Mouse (Mus musculus) T-cell, adult 2 months (primary cell): ENCODE results near the gene Gm9821.
A peak's percentile ranks its signal among the peaks of the same experiment; 100 is the strongest.

ENCODE experiments used
- DNase-seq: peaks from one replicate; pipeline ENCODE4 v3.0.0; 2022; ENCODE audit warnings: low spot score

The Gm9821 gene

DNA sequence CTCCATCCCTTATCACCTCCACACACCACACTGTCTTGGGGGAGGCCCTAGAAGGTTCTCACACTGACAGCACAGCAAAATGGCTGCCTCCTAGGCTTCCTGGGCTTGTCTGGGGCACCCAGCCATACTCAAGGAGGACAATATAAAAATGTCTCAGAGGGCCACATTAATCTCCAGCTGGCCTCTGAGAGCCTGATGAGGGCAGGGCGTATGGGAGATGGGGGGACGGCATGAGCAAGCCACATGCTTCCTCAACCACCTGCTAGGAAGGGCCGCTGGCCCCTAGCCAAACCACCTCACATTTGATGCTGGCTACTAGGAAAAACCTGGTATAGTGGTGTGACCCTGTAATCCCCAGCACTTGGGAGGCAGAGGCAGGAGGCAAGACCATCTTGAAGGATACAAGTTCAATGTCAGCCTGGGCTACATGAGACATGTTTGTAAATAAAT, 3.3 kb downstream of the Gm9821 start:
- no peak for DNase-seq

DNA sequence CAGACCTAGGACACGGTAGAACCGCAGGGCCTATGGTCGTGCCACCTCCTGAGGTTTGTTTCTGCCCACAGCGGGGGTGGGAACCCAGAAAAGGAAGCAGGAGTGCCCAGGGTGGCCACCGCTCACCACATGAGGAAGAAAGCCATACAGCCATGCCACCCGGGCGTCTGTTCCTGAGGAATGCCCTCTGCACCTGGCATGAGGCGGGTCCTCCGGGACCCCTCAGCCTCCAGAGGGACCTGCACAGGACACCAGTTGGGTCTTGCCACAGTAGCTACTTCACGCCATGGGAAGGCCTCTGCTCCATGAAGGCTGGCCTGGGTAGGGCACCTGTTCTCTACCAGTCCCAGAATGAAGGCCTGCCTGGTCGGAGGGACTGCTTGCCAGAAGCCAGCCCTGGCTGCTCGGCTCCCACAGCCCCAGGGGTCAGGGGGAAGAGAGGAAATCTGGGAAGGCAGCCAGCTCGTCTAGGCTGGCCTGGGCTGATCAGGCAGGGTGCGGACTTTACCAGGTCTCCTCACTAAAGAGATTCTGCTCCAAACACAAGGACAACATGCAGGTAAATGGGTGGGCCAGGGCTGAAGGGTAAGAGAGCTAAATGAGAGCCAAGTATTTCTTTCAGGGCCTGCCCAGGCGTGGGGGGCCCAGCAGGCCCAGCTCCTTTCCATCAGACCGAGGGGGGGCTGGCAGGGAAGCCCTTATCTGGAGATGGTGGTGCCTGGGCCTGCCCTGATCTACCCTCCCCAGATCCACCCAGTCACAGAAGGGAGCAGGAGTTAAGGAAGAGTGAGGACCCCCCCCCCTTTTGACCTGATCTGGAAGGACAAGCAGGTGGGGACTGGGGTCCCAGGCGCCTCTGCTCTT, 4.1 kb downstream of the Gm9821 start:
- DNase-seq: no peak

DNA sequence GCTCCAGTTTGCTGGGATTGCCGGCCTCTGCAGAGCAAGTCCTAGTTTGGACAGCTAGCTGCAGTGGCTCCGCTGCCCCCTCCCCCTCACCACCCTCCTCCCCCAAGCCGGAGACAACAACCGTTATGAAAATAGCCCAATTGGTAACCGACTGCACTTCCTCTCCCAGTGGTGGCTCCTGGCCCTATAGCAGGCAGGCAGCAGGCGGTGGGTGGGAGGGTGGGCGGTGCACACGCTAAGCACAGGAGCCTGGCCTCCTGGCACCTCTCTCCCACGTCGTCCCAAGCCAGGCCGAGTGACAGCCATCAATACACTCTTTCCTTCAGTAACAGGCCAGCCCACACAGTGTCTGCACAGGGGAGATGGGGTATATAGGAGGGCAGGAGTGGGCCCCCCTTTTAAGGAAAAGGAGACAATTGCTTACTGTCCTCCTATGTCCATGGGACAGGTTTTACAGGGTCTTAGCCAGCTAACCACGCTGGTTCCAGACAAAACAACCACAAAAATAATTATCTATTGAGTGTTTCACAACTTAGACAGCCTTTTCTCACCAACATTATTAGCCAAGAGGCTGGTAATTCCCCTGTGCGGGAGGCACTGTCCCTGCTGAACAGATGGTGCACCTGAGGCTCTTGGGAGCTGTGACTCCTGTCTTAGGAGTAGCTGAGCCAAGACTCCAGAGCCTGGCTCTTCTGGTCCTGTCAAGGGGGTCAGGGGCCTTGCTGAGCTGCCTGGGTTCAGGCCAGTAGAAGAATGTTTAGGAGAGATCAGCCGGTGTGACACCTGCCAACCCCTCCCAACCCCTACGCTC, 5.0 kb downstream of the Gm9821 start:
- peak; percentile 65 for DNase-seq

DNA sequence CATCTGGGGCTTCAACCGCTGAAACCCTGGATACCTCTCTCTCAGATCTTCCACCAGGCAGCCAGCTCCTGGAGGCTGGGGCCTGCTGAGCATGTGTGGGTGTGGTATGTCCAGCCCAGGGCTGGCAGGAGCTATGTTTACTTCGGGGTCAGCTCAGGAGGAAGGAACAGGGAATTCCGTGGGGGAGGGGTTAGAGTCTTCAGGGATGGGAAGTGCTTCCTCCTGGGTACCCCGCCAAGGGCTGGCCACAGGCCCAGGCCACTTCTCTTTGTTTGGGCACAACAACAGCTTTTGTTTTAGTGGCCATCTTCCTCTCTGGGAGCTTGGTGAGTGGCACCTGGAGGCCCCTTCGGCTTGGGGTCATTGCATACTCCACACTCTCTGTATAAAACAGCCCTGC, 8.3 kb downstream of the Gm9821 start:
- DNase-seq: no peak

DNA sequence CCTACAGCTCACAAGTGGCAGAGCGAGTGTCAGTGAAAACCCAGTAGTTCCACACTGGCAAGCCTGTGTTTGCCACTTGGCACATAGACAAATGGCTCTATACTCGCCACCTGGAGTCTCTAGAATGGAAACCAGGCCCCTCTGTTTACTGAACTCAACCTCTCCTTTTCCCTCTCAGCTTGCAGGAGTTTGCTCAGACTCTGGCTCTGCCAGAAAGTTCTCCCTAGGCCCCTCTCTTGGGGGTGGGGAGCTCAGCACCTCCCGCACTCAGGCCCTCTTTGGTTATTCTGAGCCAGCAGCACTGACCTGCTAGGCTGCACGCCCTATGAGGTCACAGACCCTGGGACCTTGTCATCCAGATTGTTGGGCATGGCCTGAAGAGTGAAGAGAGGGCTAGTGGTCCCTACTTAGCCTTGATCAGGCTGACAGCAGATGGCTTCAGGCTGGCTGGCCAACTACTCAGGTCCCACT, 9.7 kb downstream of the Gm9821 start:
- no peak for DNase-seq

DNA sequence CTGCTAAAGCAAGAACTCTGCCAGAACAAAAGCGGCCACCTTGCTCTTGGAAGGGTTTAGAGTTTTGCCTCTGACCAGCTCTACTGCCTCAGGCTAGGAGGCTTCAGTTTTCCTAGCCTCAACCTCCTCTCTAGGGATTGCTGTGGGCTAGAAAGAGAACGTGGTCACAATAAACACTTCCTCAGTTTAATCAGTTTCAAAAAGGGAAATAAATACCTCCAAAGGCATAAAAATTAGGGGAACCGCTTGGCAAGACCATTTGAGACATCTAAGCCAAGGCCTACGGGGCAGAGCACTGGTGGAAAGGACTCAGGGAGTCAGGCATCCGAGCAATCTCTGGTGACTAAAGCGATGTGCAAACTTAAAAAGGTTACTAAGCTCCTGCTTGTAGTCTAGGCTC, 10.4 kb downstream of the Gm9821 start:
- no peak for DNase-seq

DNA sequence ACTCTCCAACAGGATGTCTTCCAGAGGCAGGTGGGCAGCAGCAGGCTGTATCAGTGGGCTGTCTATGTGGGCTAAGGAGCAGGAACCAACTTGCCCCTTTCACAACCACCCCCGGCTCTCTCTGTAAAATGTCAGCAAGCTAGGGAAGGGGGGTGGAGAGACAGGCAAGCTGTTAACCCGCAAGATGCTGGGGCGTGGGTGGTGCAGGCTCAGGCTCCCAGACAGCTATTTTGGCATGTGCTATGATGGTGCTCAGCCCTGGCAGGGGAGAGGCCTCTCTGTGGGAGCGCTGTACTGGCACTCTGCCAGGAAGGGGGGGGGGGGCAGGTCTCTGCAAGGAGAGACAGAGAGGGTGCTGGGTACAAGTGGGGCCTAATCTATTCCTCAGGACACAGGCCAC, 11.6 kb downstream of the Gm9821 start:
- peak; percentile 70 for DNase-seq

DNA sequence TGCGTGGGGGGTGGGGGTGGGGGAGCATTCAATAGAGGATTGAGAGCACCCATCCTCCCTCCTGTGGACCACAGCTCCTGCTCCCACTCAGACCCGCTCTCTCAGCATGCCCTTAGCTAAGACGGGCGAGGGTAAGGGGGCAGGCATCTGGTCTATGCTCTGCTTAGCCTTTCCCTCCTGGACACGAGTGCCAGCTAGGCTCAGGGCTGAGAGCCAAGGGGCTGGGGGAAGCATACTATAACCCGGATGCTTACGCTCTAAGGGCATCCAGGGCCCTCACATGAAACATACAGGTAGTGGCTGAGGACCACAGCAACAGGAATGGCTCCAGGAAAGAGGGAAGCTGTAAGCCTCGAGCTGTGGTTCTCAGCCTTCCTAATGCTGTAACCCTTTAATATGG, 12.5 kb downstream of the Gm9821 start:
- no peak for DNase-seq

DNA sequence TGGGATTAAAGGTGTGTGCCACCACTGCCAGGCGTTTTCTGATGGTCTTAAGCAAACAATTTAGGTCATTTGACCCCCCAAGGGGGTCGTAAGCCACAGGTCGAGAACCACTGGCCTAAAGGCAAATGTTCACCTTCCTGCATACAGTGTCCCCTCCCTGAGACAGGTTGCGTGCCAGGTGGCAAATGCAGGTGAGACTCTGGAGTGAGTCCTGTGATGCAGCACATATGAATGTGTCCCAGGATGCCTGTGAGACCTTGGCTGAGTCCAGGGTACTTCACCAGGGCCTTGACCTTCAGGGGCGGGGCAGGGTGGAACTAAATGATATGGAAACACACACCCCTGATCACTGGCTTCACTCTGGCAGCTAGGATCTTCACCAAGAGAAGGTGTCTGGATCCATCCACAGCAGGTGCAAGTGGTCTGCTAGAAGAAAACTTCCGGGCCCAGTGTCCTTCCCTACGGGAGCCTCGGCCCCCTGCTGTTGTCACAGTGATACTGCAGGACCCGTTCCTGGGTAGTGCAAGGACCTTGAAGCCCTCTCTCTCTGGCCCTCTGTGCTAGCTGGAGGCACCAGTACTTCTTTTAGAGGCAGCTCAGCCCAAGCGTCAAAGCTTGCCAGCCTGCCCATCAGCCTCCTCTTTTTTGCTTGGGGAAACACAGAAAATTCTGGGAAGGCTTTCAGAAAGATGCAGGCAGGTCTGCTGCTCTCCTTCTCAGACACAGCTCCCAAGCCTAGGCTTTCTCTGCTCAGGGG, 13.4 kb downstream of the Gm9821 start:
- DNase-seq: peak; percentile 50

DNA sequence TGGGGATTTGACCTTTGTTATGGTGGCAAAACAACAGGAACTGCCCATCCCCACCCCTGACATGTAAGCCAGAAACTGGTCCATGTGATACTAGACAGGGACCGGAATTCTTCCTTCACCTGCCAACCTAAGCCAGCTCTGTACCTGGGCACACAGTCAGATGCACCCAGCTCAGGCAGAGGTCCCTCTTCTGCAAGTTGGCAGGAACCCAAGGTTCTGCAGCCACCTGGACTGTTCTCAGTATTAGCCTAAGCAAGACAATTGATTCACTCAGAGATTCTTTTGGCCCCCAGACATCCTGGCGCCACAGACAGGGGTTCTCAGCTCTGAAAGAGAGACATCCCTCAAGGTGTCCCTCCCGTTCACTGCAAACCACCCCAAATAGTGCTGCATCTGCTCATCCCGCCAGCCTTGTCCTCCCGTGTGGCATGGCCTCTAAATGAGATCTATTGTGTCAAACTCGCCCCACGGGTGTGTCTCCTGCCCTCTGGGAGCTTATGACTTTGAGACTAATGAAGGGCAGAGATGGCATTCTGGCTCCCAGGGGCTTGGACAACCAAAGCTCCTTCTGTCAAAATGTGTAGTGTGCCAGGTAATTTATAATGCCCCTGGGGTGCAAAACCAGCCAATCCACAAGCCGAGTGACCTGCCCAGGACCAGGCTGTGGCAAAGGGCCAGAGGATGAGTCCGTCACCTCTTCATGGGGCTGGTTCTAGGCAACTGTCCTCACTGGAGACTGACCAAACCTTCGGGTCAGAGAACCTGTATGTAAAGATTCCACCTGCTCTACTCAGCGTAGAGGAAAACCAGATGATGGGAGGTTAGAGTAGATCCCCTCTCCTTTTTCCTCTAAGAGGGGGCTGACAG, 14.3 kb downstream of the Gm9821 start:
- DNase-seq: no peak

DNA sequence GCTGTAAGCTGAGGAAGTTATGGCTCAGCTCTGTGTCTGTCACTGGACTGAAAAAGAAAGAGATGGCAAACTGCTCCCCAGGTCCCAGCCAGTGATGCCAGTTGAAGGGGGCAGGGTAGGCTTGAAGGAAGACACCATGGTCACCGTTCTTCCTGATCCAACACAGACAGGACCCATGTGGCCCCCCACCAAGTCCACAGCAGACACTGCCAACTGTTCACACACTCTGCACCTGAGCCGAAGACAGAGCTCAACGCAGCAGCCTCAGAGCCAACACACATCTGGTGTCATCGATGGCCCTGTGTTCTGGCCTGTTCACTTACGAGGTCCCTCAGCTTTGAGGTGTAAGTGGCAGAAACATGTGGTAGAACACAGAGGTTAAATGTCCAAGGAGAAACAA, 15.0 kb downstream of the Gm9821 start:
- no peak for DNase-seq

DNA sequence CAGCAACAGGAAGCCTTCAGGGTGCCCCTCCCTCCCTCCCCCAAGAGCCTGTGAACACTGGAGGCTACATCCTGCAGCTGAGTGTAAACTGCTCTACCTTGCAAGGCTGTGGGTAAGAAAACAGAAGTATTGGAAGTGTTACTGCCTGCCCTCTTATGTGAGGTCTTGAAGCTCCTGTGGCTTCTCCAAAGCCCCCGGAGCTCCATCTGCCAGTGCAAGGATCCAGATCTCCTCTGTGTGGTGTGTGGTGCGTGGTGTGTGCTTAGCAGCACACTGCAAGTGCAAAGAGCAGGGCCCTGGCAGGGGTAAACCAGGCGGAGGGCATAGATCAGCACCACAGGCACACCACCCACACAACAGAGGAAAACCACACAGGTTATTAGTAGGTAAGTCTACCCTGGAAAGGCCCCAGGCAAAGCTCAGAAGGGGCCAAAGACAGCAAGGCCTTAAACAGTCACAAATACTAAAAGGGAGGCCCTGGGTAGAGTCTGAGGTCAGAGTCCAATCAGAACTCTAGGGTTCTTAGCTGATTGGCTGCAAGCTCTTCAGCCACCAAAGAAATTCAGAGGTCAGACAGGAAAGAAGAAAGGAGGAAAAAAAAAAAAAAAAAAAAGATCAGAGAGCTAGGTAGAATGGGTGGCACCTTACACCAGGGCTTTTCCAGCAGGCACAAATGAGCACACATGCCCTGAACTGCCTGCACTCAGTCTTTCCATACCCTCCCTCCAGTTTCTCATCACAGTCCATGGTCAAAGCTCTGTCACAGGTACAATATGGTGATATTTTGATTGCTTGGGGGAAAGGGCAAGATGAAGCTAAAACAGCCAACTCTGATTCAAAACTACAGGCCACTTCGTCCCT, 16.6 kb downstream of the Gm9821 start:
- DNase-seq: peak; percentile 55

DNA sequence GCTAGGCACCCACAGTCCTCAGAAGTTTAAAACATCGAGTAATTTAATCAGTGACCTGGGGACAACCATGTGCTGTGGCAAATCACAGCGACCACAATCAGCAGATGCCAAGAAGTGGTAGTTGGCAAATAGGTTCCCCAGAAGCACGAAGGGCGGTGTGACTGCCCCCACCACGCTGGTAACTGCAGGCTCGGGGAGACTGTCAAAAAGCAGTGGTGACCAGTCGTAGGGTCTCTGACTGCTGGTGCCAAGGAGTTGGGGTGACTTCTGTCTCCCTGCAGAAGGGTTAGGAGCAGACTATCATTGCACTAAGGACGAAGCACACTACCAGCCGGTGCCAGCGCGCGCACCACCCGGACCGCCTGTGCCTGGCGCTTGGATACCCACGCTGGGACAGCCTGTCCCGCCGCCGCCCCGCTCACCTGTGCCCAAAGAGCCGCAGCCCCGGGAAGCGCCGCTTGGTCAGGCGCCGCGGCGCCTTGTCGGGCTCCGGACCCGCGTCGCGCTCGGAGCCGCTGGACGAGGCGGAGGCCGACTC, 17.4 kb downstream of the Gm9821 start:
- DNase-seq: peak; percentile 38

DNA sequence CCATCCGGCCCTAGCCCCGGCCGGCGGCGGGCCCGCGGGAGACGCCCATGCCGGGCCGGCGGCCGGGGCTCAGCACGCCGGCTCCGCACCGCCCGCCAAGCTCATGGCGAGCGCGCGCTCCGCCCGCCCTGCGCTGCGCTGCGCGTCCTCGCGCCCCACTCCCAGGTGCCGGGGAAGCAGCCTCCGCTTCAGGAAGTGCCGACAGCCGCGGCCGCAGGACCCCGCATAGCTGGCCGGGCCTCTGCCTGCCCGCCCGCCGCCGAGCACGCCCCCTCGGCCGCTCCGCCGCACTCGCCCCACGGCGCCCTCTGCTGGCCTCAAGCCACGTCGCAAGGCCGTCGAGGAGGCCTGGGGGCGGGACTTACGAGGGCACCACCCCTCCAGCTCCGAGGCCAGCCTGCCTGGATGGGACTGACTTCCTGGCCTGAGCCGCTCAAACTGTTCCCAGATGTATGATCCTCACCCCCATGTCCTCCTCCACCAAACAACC, 18.0 kb downstream of the Gm9821 start:
- peak; percentile 97 for DNase-seq

DNA sequence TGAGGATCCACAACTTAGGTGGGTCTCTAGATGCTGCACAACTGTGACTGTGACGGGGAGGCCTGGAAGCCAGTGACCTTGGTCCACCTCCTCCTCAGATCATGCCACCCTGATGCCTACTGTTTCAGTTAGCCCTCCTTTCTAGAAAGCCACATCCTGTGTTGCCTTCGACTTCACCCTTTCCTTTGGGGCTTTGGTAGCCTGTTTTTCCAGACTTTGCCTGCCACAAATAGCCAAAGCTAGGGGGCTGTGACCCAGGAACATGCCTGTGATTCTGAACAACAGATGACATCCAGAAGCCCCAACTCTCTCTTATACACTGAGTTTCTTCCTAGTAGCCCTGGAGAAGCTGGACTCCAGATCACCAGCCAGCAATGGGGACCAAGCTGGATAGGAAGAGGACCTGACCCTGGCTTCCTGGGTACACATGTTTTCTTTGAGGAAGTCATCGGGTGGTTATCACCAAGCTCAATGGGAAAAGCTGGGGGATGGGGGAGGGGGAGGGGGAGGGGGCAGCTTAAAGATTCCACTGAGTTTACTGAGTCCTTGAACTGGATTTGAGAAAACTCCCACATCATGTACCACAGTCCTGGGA, 19.2 kb downstream of the Gm9821 start:
- no peak for DNase-seq

DNA sequence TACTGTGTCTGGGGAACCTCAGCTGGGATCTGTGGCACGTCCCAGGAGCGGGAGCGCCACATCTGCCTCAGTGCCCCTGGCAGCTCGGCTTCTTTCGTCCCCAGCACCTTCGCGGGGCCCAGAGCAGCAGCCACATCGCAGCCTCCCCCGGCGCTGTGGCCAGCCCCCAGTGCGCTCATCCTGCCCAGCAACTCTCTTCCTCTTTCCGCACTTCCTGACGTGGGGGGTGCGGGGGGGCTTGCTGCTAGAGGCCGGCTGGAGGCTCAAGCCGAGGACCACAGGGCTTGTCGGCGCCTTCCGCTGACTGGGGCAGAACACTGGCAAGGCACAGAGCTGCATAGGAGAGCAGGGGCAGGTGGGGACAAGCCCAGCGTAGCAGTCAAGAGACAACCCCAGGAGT, 19.9 kb downstream of the Gm9821 start:
- peak; percentile 37 for DNase-seq

DNA sequence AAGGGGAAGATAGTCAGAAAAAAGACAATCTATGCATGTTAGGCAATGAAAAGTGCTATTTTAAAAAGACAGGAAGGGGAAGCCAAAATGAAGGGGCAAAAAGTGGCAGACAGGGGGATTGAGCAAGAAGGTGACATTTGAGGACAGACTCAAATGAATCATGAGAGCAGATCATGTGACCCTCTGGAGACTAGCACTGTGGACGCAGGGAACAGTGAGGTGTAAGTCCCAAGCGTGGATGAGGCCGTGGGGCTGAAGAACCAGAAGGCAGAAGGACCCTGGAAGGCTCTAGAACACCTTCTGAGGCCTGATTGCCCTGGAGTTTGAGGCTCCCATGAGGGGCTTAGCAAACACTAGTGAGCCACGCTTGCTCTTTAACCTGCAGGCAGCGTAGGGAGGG, 20.9 kb downstream of the Gm9821 start:
- DNase-seq: no peak

DNA sequence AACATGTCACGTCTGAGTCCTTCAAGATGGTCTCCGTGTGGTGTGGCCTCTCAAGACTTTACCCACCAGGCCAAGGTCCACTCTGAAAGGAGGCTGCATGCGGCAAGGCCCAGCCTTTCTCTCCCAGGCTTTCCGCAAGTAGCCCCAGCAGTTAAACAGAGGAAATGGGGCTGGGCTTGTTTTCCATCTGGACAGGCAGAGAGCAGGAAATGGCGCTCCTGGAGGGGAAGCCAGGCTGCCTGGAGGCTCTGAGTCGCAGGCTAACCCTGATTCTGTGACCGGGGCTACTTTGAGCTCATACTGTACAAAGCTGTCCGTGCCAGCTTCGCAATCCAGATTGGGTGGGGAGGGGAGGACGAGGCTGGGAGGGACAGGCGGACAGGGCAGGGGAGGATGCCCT, 22.5 kb downstream of the Gm9821 start:
- no peak for DNase-seq
